Mouse (Mus musculus): ENCODE data around the gene Cubn.

- TF ChIP-seq POLR2A (IDR thresholded peaks at IDR 0.05; ENCODE audit: insufficient read length, low read depth) (no peak), MYOD1 (IDR thresholded peaks at IDR 0.05; ENCODE audit: control insufficient read depth in 1 of 3, insufficient read length in 2 of 3, low read depth in 2 of 3) (no peak), SRF (IDR thresholded peaks at IDR 0.05; ENCODE audit: control insufficient read depth, insufficient read length, low read depth) (no peak)
Observed at GRCm38 (mm10) chr2:13299031-13299430, 192.6 kb downstream of the Cubn start.
